Mouse (Mus musculus) R1 (cell line): ENCODE measurements around the gene Ttc7.

Experiments
- DNase-seq: peaks from one replicate; pipeline ENCODE4 v3.0.0-alpha.2; 2018; ENCODE audit warnings: low read depth, low spot score

The Ttc7 gene

GRCm38 (mm10) chr17:87314530-87314946 lies 31.9 kb downstream of the Ttc7 start:
- DNase-seq = peak; percentile 79

- DNase-seq = peak; percentile 89
Measured at GRCm38 (mm10) chr17:87315021-87315531, 32.4 kb downstream of the Ttc7 start.

- DNase-seq = no peak
Measured at GRCm38 (mm10) chr17:87315891-87316763, 33.4 kb downstream of the Ttc7 start.

DNA sequence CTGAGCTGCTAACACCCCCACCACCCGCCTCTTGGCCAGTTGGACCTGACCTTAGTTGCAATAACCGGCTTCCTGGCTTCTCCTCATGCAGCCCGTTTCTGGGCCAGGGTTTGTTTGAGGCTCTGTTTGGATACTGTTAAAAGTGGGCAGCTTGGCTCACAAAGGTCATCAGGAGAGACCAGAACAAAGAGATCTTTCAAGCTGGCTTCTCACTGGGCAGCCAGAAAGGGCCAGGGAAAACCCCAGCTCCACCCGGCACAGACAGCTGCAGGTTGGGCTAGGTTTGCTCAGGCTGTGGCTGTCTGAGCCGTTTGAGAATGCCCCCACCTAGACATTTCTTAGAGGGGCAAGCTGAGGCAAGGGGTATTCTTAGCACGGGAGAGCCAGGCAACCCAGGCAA lies 34.6 kb downstream of the Ttc7 start:
- DNase-seq = no peak

GRCm38 (mm10) chr17:87317947-87318346 lies 35.3 kb downstream of the Ttc7 start:
- no peak for DNase-seq

GRCm38 (mm10) chr17:87321673-87322072 lies 39.0 kb downstream of the Ttc7 start:
- DNase-seq = peak; percentile 88

DNA sequence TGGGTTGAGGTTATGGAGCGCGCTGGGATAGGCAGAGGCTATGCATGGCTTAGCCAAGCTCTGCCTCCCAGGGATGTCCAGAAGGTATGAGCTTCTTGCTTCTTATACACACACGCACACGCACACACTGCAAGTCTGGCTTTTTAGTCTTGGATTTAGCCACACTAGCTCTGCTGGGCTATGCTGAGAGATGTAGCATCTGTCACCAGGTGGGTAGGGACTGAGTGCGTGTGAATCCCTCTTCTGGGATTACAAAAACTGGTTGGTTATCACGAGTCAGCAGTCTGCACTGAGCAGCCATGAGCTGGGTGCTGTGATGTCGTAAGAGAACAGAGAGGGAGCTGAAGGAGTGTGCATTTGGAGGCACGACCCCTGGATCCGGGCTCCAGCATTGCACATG lies 40.5 kb downstream of the Ttc7 start:
- no peak for DNase-seq

GRCm38 (mm10) chr17:87325501-87325900 lies 42.8 kb downstream of the Ttc7 start:
- no peak for DNase-seq

DNA sequence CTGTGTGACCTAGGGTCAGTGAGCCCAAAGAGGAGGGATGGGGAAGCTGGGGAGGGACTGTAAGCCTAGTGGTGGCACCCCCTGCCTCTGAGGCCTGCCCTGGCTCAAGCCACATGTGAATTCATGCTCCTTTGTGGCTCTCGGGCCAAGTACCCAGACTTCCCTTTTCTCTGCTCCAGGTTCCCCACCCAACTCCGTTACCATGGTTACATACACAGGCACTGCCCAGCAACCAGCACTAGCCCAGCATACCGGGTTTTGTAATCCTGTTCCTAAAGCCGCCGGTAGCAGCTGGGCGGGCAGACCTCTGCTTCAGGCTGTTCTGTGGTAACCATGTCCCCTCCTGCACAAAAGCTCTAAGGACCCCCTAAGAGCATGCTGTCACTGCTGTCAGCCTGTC lies 44.3 kb downstream of the Ttc7 start:
- DNase-seq = peak; percentile 83

- DNase-seq = no peak
Measured at GRCm38 (mm10) chr17:87327645-87328044, 45.0 kb downstream of the Ttc7 start.

- no peak for DNase-seq
Measured at GRCm38 (mm10) chr17:87328177-87328768, 45.6 kb downstream of the Ttc7 start.

GRCm38 (mm10) chr17:87329144-87329700 lies 46.5 kb downstream of the Ttc7 start:
- DNase-seq = no peak

DNA sequence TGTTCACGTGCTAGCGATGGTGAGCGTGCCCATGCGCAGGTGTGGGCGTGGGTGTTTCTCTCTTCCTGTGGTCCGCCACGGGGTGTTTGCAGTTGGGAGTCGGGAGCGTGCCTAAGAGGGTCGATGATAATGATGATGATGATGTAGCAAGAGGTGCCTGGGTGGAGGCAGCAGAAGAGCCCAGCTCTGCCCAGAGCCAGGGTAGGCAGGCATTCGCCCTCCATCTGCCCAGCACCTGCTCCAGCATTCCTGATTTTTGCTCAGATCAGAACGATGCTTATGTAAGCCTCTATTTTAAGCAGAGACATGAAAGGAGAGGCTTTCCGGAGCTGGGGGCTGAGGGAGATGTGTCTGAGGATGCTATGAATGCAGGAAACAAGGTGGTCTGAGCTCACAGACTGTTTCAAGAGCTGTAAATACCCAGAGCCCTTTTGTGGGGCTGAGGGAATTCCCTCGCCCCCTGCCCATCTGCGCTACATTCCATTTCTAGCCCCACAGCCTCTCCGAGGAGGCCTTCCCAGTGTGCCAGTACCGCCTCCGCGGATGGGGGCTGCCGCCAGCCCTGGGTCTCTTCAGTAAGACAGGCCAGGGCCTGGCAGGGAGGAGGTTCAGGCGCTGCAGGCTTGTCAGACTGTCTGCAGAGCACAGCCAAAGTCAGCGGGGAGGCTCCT lies 47.7 kb downstream of the Ttc7 start:
- no peak for DNase-seq

GRCm38 (mm10) chr17:87330921-87331291 lies 48.2 kb downstream of the Ttc7 start:
- DNase-seq = no peak

DNA sequence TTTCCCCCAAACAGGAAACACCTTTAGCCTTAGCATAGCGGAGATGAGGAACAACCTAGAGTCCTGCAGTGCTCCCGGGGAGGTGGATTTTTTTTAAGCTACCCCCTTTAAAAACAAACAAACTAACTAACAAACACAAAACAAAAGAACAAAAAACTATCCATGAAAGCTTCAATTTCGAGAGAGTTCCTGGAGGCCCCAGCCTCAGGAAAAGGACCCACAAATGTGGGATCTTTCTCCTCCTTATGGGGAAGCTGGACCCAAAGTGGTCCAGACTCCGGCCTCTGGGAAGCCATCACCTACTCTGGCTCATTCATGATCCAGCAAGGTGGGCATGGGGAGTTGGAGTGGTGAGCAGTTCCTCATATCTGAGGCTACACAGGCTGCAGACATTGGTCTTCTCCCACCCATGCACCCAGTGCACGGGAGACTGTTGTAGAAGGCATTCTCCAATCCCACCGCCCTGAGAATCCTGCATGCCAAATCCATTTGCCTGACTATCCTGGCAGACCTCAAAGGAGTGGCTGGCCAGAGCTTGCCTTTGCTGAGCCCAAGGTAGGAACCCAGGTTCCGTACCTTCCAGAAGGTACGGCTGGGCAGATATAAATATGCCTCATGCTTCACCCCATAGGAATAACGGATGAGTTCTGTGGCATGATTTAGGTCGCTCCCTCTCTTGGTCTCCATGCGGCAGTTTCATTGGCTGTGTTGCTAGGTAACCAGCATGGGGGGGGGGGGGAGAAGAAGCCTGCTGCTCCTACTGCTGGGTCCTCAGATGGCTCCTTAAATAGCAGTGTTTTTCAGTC lies 48.9 kb downstream of the Ttc7 start:
- DNase-seq = peak; percentile 46

GRCm38 (mm10) chr17:87332142-87332815 lies 49.6 kb downstream of the Ttc7 start:
- no peak for DNase-seq

- no peak for DNase-seq
Measured at GRCm38 (mm10) chr17:87332887-87333286, 50.2 kb downstream of the Ttc7 start.

GRCm38 (mm10) chr17:87334162-87334561 lies 51.5 kb downstream of the Ttc7 start:
- no peak for DNase-seq

- DNase-seq = no peak
Measured at GRCm38 (mm10) chr17:87335152-87335551, 52.5 kb downstream of the Ttc7 start.

GRCm38 (mm10) chr17:87335727-87336126 lies 53.0 kb downstream of the Ttc7 start:
- peak; percentile 44 for DNase-seq

- no peak for DNase-seq
Measured at GRCm38 (mm10) chr17:87336910-87337309, 54.2 kb downstream of the Ttc7 start.
